Mouse (Mus musculus): ENCODE measurements around the gene Abcd1. TPM values are rescaled to one million over a fixed set of nuclear protein-coding genes. Genes with fewer than 3 reads are reported as not detected.
"Not testable (repeated sequence)": the region's sequence is repeated elsewhere in the genome, so short reads cannot be mapped to it uniquely, and the experiment has no call there.

Abcd1 gene
- polyA plus RNA-seq, 1 experiment from 2014 or later: 8.1 TPM

GRCm38 (mm10) chrX:73730908-73731307 lies 14.5 kb downstream of the Abcd1 start:
- no peaks in the 10 kb centered on the region for H3K36me3 ChIP-seq (ENCODE audit: control insufficient read depth, insufficient read depth)
- WGBS (ENCODE audit: insufficient replicate concordance): 23% methylated on average over 1 of the region's 1 CpGs
- no peak for ATAC-seq (ENCODE audit: low read depth)

GRCm38 (mm10) chrX:73738155-73738554 lies 21.8 kb downstream of the Abcd1 start:
- Histone ChIP-seq H3K4me3 (ENCODE audit: low read depth, low read length) (no peak overlapping the region), H3K4me2 (ENCODE audit: low read depth, low read length) (no peak overlapping the region), H3K4me1 (ENCODE audit: control insufficient read depth, low read depth, low read length) (no peaks in the 10 kb centered on the region), H3K36me3 (ENCODE audit: control insufficient read depth, insufficient read depth) (no peaks in the 10 kb centered on the region), H3K9me3 (replicated peaks; ENCODE audit: control insufficient read depth, low read length) (no peaks in the 10 kb centered on the region), H3K27me3 (ENCODE audit: control insufficient read depth, insufficient read depth, low read depth, low read length) (no peaks in the 10 kb centered on the region), H3K27ac (ENCODE audit: low read length) (no peak overlapping the region), H3K9ac (ENCODE audit: low read depth, low read length) (no peak overlapping the region)
- WGBS (ENCODE audit: insufficient replicate concordance): 42% methylated on average over 1 of the region's 1 CpGs
- ATAC-seq (ENCODE audit: low read depth): no peak

More at GRCm38 (mm10) chrX:73730908-73731307, 14.5 kb downstream of the Abcd1 start:
- no peak overlapping the region for H3K27ac ChIP-seq (ENCODE audit: low read length)
- H3K27me3 ChIP-seq (ENCODE audit: control insufficient read depth, insufficient read depth, low read depth, low read length): no peaks in the 10 kb centered on the region
- no peak overlapping the region for H3K4me3 ChIP-seq (ENCODE audit: low read depth, low read length)
- no peaks in the 10 kb centered on the region for H3K4me1 ChIP-seq (ENCODE audit: control insufficient read depth, low read depth, low read length)
- no peaks in the 10 kb centered on the region for H3K9me3 ChIP-seq (replicated peaks; ENCODE audit: control insufficient read depth, low read length)
- no peak overlapping the region for H3K4me2 ChIP-seq (ENCODE audit: low read depth, low read length)
- no peak overlapping the region for H3K9ac ChIP-seq (ENCODE audit: low read depth, low read length)

- Histone ChIP-seq H3K27me3 (ENCODE audit: control insufficient read depth, insufficient read depth, low read depth, low read length) (no peaks in the 10 kb centered on the region), H3K9me3 (replicated peaks; ENCODE audit: control insufficient read depth, low read length) (no peaks in the 10 kb centered on the region), H3K4me2 (ENCODE audit: low read depth, low read length) (no peak overlapping the region), H3K36me3 (ENCODE audit: control insufficient read depth, insufficient read depth) (no peaks in the 10 kb centered on the region), H3K4me3 (ENCODE audit: low read depth, low read length) (no peak overlapping the region), H3K4me1 (ENCODE audit: control insufficient read depth, low read depth, low read length) (no peaks in the 10 kb centered on the region), H3K9ac (ENCODE audit: low read depth, low read length) (no peak overlapping the region), H3K27ac (ENCODE audit: low read length) (no peak overlapping the region)
- WGBS (ENCODE audit: insufficient replicate concordance): 47% methylated on average over 5 of the region's 5 CpGs
- ATAC-seq (ENCODE audit: low read depth): no peak
Observed at GRCm38 (mm10) chrX:73739151-73739550, 22.8 kb downstream of the Abcd1 start.

GRCm38 (mm10) chrX:73739841-73740240 lies 23.4 kb downstream of the Abcd1 start:
- ATAC-seq (ENCODE audit: low read depth); H3K27me3 ChIP-seq (ENCODE audit: control insufficient read depth, insufficient read depth, low read depth, low read length); H3K36me3 ChIP-seq (ENCODE audit: control insufficient read depth, insufficient read depth); H3K27ac ChIP-seq (ENCODE audit: low read length); H3K4me1 ChIP-seq (ENCODE audit: control insufficient read depth, low read depth, low read length); H3K4me2 ChIP-seq (ENCODE audit: low read depth, low read length); H3K4me3 ChIP-seq (ENCODE audit: low read depth, low read length); H3K9me3 ChIP-seq (replicated peaks; ENCODE audit: control insufficient read depth, low read length); H3K9ac ChIP-seq (ENCODE audit: low read depth, low read length): not testable (repeated sequence)
- WGBS (ENCODE audit: insufficient replicate concordance): 67% methylated on average over 7 of the region's 7 CpGs

GRCm38 (mm10) chrX:73744774-73745481 lies 28.5 kb downstream of the Abcd1 start:
- Histone ChIP-seq H3K27ac (ENCODE audit: low read length) (no peak overlapping the region), H3K9ac (ENCODE audit: low read depth, low read length) (no peak overlapping the region), H3K4me2 (ENCODE audit: low read depth, low read length) (no peak overlapping the region), H3K9me3 (replicated peaks; ENCODE audit: control insufficient read depth, low read length) (no peaks in the 10 kb centered on the region), H3K36me3 (ENCODE audit: control insufficient read depth, insufficient read depth) (no peaks in the 10 kb centered on the region), H3K4me3 (ENCODE audit: low read depth, low read length) (no peak overlapping the region), H3K4me1 (ENCODE audit: control insufficient read depth, low read depth, low read length) (no peaks in the 10 kb centered on the region), H3K27me3 (ENCODE audit: control insufficient read depth, insufficient read depth, low read depth, low read length) (no peaks in the 10 kb centered on the region)
- no peak for ATAC-seq (ENCODE audit: low read depth)
- WGBS (ENCODE audit: insufficient replicate concordance): 55% methylated on average over 1 of the region's 1 CpGs

- ATAC-seq (ENCODE audit: low read depth): no peak
- 60% methylated on average over 1 of the region's 1 CpGs for WGBS (ENCODE audit: insufficient replicate concordance)
Observed at GRCm38 (mm10) chrX:73748977-73749376, 32.6 kb downstream of the Abcd1 start.

GRCm38 (mm10) chrX:73756334-73757140 lies 40.1 kb downstream of the Abcd1 start, which contains the start of gene Plxnb3:
Gene Plxnb3, plus strand, starts transcription at chrX:73757090.
- H3K4me2 ChIP-seq (ENCODE audit: low read depth, low read length): no peak within 1 kb of the TSS
- ATAC-seq (ENCODE audit: low read depth): no peak
- H3K4me1 ChIP-seq (ENCODE audit: control insufficient read depth, low read depth, low read length): no peaks in the 10 kb centered on the region
- no peak within 1 kb of the TSS for H3K9ac ChIP-seq (ENCODE audit: low read depth, low read length)
- 45% methylated on average over 5 of the region's 5 CpGs for WGBS (ENCODE audit: insufficient replicate concordance)
- H3K4me3 ChIP-seq (ENCODE audit: low read depth, low read length): no peak within 1 kb of the TSS
- no peak within 1 kb of the TSS for H3K27ac ChIP-seq (ENCODE audit: low read length)
- no peaks in the 10 kb centered on the region for H3K36me3 ChIP-seq (ENCODE audit: control insufficient read depth, insufficient read depth)
- no peaks in the 10 kb centered on the region for H3K9me3 ChIP-seq (replicated peaks; ENCODE audit: control insufficient read depth, low read length)
- H3K27me3 ChIP-seq (ENCODE audit: control insufficient read depth, insufficient read depth, low read depth, low read length): no peaks in the 10 kb centered on the region

More at GRCm38 (mm10) chrX:73748977-73749376, 32.6 kb downstream of the Abcd1 start:
- H3K9me3 ChIP-seq (replicated peaks; ENCODE audit: control insufficient read depth, low read length): no peaks in the 10 kb centered on the region
- H3K27ac ChIP-seq (ENCODE audit: low read length): no peak overlapping the region
- no peak overlapping the region for H3K4me3 ChIP-seq (ENCODE audit: low read depth, low read length)
- H3K36me3 ChIP-seq (ENCODE audit: control insufficient read depth, insufficient read depth): no peaks in the 10 kb centered on the region
- no peak overlapping the region for H3K9ac ChIP-seq (ENCODE audit: low read depth, low read length)
- H3K4me1 ChIP-seq (ENCODE audit: control insufficient read depth, low read depth, low read length): no peaks in the 10 kb centered on the region
- H3K4me2 ChIP-seq (ENCODE audit: low read depth, low read length): no peak overlapping the region
- no peaks in the 10 kb centered on the region for H3K27me3 ChIP-seq (ENCODE audit: control insufficient read depth, insufficient read depth, low read depth, low read length)

GRCm38 (mm10) chrX:73758611-73759290 lies 42.4 kb downstream of the Abcd1 start:
- no peaks in the 10 kb centered on the region for H3K9me3 ChIP-seq (replicated peaks; ENCODE audit: control insufficient read depth, low read length)
- H3K27me3 ChIP-seq (ENCODE audit: control insufficient read depth, insufficient read depth, low read depth, low read length): no peaks in the 10 kb centered on the region
- no peak overlapping the region for H3K27ac ChIP-seq (ENCODE audit: low read length)
- no peak overlapping the region for H3K9ac ChIP-seq (ENCODE audit: low read depth, low read length)
- no peak overlapping the region for H3K4me2 ChIP-seq (ENCODE audit: low read depth, low read length)
- 69% methylated on average over 13 of the region's 13 CpGs for WGBS (ENCODE audit: insufficient replicate concordance)
- no peak overlapping the region for H3K4me3 ChIP-seq (ENCODE audit: low read depth, low read length)
- ATAC-seq (ENCODE audit: low read depth): no peak
- no peaks in the 10 kb centered on the region for H3K36me3 ChIP-seq (ENCODE audit: control insufficient read depth, insufficient read depth)
- H3K4me1 ChIP-seq (ENCODE audit: control insufficient read depth, low read depth, low read length): no peaks in the 10 kb centered on the region

Data from liver, embryonic 16.5 days (tissue).